In genomic region chr17:49240097-49240496, GRCm38 (mm10) we compare ENCODE assay signal across 24 mouse cellular contexts.
"Had no signal": no experiment of that assay in that cellular context is flagged by ENCODE, and none has a peak within 500 bp of the region (broad histone marks: within the 10 kb centered on the region; RNA-seq: fewer than 3 reads in every experiment).

No protein-coding gene starts in this region.

- H3K4me1 ChIP-seq: hindbrain, embryonic 12.5 days; liver, embryonic 12.5 days had no signal

- H3K4me3 ChIP-seq: heart, adult 2 months; heart, embryonic 13.5 days; heart, embryonic 15.5 days; hindbrain, embryonic 12.5 days; kidney, embryonic 15.5 days; limb, embryonic 12.5 days; liver, embryonic 12.5 days had no signal

- H3K4me2 ChIP-seq: heart, embryonic 11.5 days; heart, embryonic 13.5 days; heart, embryonic 15.5 days; hindbrain, embryonic 12.5 days; hindbrain, embryonic 14.5 days; kidney, embryonic 15.5 days; limb, embryonic 12.5 days; liver, embryonic 12.5 days had no signal

- H3K9ac ChIP-seq: heart, embryonic 13.5 days; heart, embryonic 15.5 days; hindbrain, embryonic 12.5 days; hindbrain, embryonic 14.5 days; kidney, embryonic 15.5 days; limb, embryonic 12.5 days; liver, embryonic 12.5 days; liver, embryonic 14.5 days had no signal

- DNase-seq: gastrocnemius, postnatal 14 days; gastrocnemius, postnatal 36 days; heart, adult 11 months; heart, adult 2 months; heart, postnatal 36 days; kidney, adult 11 months; kidney, adult 2 months; kidney, adult 9 months; kidney, postnatal 14 days; kidney, postnatal 36 days; layer of hippocampus, adult 9-11 months; layer of hippocampus, postnatal 36 days had no signal

- H3K36me3 ChIP-seq: heart, embryonic 13.5 days; heart, embryonic 15.5 days; hindbrain, embryonic 12.5 days; kidney, embryonic 15.5 days; limb, embryonic 12.5 days; liver, embryonic 12.5 days had no signal

- H3K27ac ChIP-seq: heart, adult 2 months; heart, embryonic 13.5 days; heart, embryonic 15.5 days; hindbrain, embryonic 12.5 days; hindbrain, embryonic 14.5 days; kidney, embryonic 15.5 days; kidney, postnatal 0 days; liver, embryonic 12.5 days; liver, embryonic 14.5 days had no signal

- H3K9me3 ChIP-seq: heart, embryonic 13.5 days; heart, embryonic 15.5 days; hindbrain, embryonic 12.5 days; kidney, embryonic 15.5 days; limb, embryonic 12.5 days; liver, embryonic 12.5 days had no signal

- H3K27me3 ChIP-seq: hindbrain, embryonic 12.5 days; kidney, embryonic 15.5 days; liver, embryonic 12.5 days had no signal

- ATAC-seq: hindbrain, embryonic 16.5 days; intestine, embryonic 16.5 days; liver, embryonic 12.5 days had no signal
